Mouse (Mus musculus) stomach, postnatal 0 days (tissue): ENCODE data around the gene Fth1. TPM values are rescaled to one million over a fixed set of nuclear protein-coding genes. Genes with fewer than 3 reads are reported as not detected.

Experiments used
- ATAC-seq: fragments of 200-750 bp; cut with Nextera tagmentation; 2 replicates; pipeline ENCODE4 v1.8.0; 2017; ENCODE audit not compliant: low FRiP score, low TSS enrichment
- DNase-seq: peaks from one replicate; pipeline ENCODE4 v3.0.0-alpha.2; 2016; ENCODE audit warnings: low spot score
- H3K27ac ChIP-seq: fragments of 300-500 bp; sonication (generic); replicated peaks from 2 replicates; pipeline ENCODE4 v1.5.1; 2014; ENCODE audit warnings: mild to moderate bottlenecking, control low read depth
- H3K27me3 ChIP-seq: fragments of 300-500 bp; sonication (generic); 2 replicates; pipeline ENCODE4 v1.6.1; 2014; ENCODE audit warnings: low read length; ENCODE audit not compliant: control insufficient read depth, insufficient read depth
- H3K36me3 ChIP-seq: fragments of 300-500 bp; sonication (generic); 2 replicates; pipeline ENCODE4 v1.6.1; 2014; ENCODE audit warnings: low read length, mixed read lengths; ENCODE audit not compliant: control insufficient read depth, insufficient read depth
- H3K4me1 ChIP-seq: fragments of 300-500 bp; sonication (generic); replicated peaks from 2 replicates; pipeline ENCODE4 v1.6.1; 2014; ENCODE audit warnings: antibody characterized with exemption; ENCODE audit not compliant: control insufficient read depth, insufficient read depth
- H3K4me2 ChIP-seq: fragments of 300-500 bp; sonication (generic); replicated peaks from 2 replicates; pipeline ENCODE4 v1.6.1; 2014; ENCODE audit warnings: low read depth, mild to moderate bottlenecking, control low read depth, moderate library complexity
- H3K4me3 ChIP-seq: fragments of 300-500 bp; sonication (generic); 2 replicates; pipeline ENCODE4 v1.5.1; 2014; ENCODE audit warnings: low read depth, low read length, control low read depth
- H3K9ac ChIP-seq: fragments of 300-500 bp; sonication (generic); 2 replicates; pipeline ENCODE4 v1.6.1; 2014; ENCODE audit warnings: mild to moderate bottlenecking, low read length, control low read depth, mixed read lengths
- H3K9me3 ChIP-seq: fragments of 300-500 bp; sonication (generic); 2 replicates; pipeline ENCODE4 v1.6.1; 2016; ENCODE audit warnings: low read length; ENCODE audit not compliant: control insufficient read depth
- CTCF ChIP-seq: IDR thresholded peaks from 2 replicates; pipeline ENCODE4 v1.5.1; 2016; ENCODE audit warnings: antibody characterized with exemption, low read depth, mild to moderate bottlenecking, moderate library complexity
- EP300 ChIP-seq: optimal IDR thresholded peaks from 2 replicates; pipeline ENCODE3; 2016; ENCODE audit warnings: antibody characterized with exemption
- WGBS: fragments of 180-500 bp; shearing (Covaris S2); extraction: QIAGEN DNeasy Blood & Tissue Kit; methylation state at CpG from one replicate; pipeline ENCODE4 v1.1.7; 2014; 5-methylcytosine and 5-hydroxymethylcytosine counted together
- polyA plus RNA-seq: library from polyadenylated mRNA; unstranded; fragments of >200 nt; fragmentation: Nextera tagmentation; extraction: Ambion mirVana; gene quantifications from 2 replicates; pipeline ENCODE4 v1.2.1, GENCODE M21; 2015

The Fth1 gene
- polyA plus RNA-seq, 1 experiment from 2014 or later, result 2,976 TPM

- no peaks in the 10 kb centered on the region for H3K36me3 ChIP-seq
- 0 out of 2 replicates have a peak overlapping the region, but pooled peaks have one; percentile 13 for H3K9ac ChIP-seq
- 0 out of 2 replicates have a peak overlapping the region, but pooled peaks have one; percentile 8 for H3K27ac ChIP-seq
- no peaks in the 10 kb centered on the region for H3K27me3 ChIP-seq
- peak overlapping the region; percentile 43 for H3K4me2 ChIP-seq
- no peaks in the 10 kb centered on the region for H3K4me1 ChIP-seq
- no peak overlapping the region; the same call in 1 of the 2 replicates for H3K4me3 ChIP-seq
- DNase-seq (no peak), ATAC-seq (no peak; the same call in 1 of the 2 replicates)
- no peaks in the 10 kb centered on the region for H3K9me3 ChIP-seq
- no peak for TF ChIP-seq CTCF
- no peak for TF ChIP-seq EP300
- 51% methylated on average over 26 of the region's 26 CpGs for WGBS
These were observed 11.9 kb downstream of the Fth1 start for GRCm38 (mm10) chr19:9992011-9992958.

DNA sequence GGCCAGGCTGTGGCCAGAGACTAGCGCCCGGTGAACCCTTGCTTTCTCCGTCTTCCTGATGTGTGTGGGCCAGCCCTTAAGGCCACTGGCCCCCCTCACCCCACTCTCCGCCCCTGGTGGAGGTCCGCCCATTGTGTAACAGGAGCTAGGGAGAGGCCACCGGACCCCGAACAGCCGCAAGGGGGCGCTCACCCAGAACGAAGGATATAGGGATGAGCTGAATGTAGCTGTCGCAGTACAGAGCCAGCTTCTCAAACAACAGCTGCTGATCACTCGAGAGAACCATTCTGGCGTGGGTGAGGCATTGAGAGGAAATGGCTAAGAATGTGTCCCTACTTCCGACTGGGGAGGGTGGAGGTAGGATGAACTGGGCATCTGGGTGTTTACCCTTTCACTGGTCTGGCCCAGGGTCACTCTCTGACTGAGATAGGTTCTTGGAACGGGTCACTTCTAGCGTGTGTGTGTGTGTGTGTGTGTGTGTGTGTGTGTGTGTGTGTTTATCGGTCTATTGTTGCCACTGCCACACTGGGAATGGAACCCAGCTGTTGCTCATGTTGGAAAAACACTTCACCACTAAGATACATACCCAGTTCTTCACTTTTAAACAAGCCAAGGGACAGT lies 12.7 kb downstream of the Fth1 start:
- peak; percentile 91 for TF ChIP-seq CTCF
- no peak for TF ChIP-seq EP300
- Histone ChIP-seq H3K27me3 (no peaks in the 10 kb centered on the region), H3K27ac (0 out of 2 replicates have a peak overlapping the region, but pooled peaks have one; percentile 8), H3K9me3 (no peaks in the 10 kb centered on the region), H3K4me2 (peak overlapping the region; percentile 43), H3K36me3 (no peaks in the 10 kb centered on the region), H3K4me3 (no peak overlapping the region; the same call in none of the 2 replicates), H3K9ac (0 out of 2 replicates have a peak overlapping the region, but pooled peaks have one; percentile 13), H3K4me1 (no peaks in the 10 kb centered on the region)
- DNase-seq, result peak; percentile 87
- 4% methylated on average over 17 of the region's 17 CpGs for WGBS
- peak; percentile 86 for ATAC-seq

DNA sequence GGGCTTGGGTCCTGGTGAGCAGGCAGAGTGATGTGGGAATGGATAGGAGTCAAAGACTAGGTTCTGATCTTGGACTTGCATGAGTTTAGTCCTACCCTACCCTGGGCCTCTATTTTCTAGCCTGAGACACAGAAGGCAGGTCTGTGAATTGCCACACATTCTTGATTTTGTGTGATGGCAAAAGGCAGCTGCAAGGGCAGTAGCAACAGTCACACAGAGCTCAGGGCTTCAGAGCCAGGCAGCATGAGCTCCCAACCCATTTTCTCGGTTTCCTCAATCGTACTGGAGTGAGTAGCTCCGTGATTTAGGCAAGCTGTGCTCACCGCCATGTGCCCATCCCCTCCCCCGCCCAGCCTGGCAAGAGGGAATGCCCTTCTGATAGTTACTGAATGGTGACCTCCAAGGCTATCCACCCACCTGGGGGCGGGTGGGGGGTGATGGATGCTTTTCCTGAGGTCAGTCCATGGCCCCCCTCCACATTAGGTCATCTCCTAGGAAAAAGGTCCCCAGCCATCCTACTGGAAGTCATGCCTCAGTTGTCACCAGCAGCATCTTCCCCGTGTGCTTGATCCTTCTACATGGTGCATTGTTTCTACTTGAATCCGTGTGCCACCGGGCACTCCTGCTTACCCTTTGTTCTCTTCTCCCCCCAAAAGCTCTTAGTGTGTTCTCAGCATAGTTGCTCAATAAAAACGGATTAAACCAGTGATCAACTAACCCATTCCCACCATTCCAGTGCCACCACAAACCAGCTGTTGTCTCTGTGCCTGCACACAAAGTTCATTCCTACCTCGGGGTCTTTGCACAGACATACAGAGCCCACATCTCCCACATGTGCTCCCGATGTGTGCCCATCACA lies 17.0 kb downstream of the Fth1 start:
- Histone ChIP-seq H3K4me3 (no peak overlapping the region), H3K9ac (no peak overlapping the region), H3K4me1 (no peaks in the 10 kb centered on the region), H3K27me3 (no peaks in the 10 kb centered on the region), H3K36me3 (no peaks in the 10 kb centered on the region), H3K9me3 (no peaks in the 10 kb centered on the region), H3K27ac (no peak overlapping the region), H3K4me2 (no peak overlapping the region)
- TF ChIP-seq EP300, result no peak
- TF ChIP-seq CTCF, result no peak
- WGBS, result 70% methylated on average over 12 of the region's 12 CpGs
- no peak for ATAC-seq
- DNase-seq, result no peak

DNA sequence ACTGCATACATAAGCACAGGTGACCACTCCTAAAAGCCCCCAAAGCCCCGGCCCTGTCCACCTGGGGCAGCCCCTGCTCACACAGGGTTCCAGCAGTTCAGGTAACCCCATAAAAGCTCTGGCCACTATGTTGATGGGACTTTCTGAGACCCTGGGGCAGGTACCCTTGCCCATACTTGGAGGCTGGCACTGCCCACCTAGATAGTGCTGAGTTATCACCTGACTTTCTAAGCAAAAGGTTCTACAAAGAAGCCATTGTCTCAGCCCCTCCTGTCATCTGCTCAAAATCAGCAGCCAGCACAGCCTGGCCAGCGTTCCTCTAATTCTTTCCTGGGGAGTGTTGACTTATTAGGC lies 17.6 kb downstream of the Fth1 start:
- no peaks in the 10 kb centered on the region for H3K4me1 ChIP-seq
- H3K36me3 ChIP-seq, result no peaks in the 10 kb centered on the region
- 64% methylated on average over 2 of the region's 2 CpGs for WGBS
- DNase-seq, result no peak
- TF ChIP-seq EP300, result no peak
- TF ChIP-seq CTCF, result no peak
- H3K4me2 ChIP-seq, result no peak overlapping the region
- no peak overlapping the region for H3K9ac ChIP-seq
- no peak overlapping the region for H3K4me3 ChIP-seq
- no peak overlapping the region for H3K27ac ChIP-seq
- H3K27me3 ChIP-seq, result no peaks in the 10 kb centered on the region
- ATAC-seq, result no peak
- no peaks in the 10 kb centered on the region for H3K9me3 ChIP-seq

DNA sequence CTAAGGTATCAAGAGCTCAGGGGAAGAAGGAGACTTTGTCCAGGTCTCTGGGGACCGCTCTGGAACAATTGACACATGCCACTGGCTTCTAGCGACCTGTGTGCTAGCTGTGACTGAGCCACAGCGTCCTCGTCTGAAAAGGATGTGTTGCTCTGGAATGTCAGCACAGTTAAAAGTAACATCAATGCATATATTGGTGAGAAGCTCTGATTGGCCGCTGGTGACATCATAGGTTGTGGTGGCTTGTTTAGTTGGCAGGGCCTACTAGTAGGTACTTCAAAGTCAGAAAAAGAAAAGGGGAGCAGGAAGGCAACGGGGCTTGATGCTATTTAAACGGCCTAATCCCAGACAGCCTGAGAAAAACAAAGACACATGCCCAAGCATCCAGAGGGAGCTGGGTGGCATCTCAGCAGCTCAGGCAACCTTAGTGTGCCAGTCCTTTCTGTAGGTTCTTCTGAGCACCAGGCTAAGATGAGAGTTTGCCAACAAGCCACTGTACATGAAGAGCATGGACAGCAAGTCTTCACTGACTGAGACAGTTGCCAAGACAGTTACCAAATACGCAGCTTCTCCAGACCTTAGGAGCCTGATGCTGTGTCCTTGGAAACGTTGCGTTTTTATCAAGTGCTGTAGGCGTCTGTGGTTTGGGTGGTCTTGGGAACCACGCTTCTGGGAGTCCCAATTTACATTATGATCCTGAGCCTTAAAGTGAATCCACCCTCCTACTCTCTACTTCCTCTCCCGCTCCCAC lies 18.5 kb downstream of the Fth1 start:
- WGBS, result 62% methylated on average over 13 of the region's 13 CpGs

More for the DNA sequence above, 18.5 kb downstream of the Fth1 start:
- DNase-seq (no peak), ATAC-seq (no peak)
- Histone ChIP-seq H3K27ac (no peak overlapping the region), H3K36me3 (no peaks in the 10 kb centered on the region), H3K9ac (no peak overlapping the region), H3K27me3 (no peaks in the 10 kb centered on the region), H3K9me3 (no peaks in the 10 kb centered on the region), H3K4me1 (no peaks in the 10 kb centered on the region), H3K4me2 (no peak overlapping the region), H3K4me3 (no peak overlapping the region)
- no peak for TF ChIP-seq CTCF
- TF ChIP-seq EP300, result no peak
